Comparison of ENCODE assay signal across 8 mouse cellular contexts in genomic region chr2:151008939-151009509, GRCm38 (mm10). TPM values are rescaled to one million over a fixed set of nuclear protein-coding genes. Genes with fewer than 3 reads are reported as not detected.
A peak's percentile ranks its signal among the peaks of the same experiment; 100 is the strongest.
DNase-seq lines count a peak whose midpoint lies in the region; ATAC-seq and TF ChIP-seq lines count a peak whose summit lies in the region.

No protein-coding gene starts in this region.

- H3K9ac ChIP-seq in limb, embryonic 14.5 days (ENCODE audit: low read depth, low read length, severe bottlenecking), result peak overlapping the region; percentile 76
- peak overlapping the region; percentile 89 for H3K9ac ChIP-seq in midbrain, embryonic 15.5 days

- no peaks in the 10 kb centered on the region for H3K36me3 ChIP-seq in embryonic facial prominence, embryonic 10.5 days (replicated peaks)
- no peaks in the 10 kb centered on the region for H3K36me3 ChIP-seq in limb, embryonic 14.5 days (ENCODE audit: control insufficient read depth, insufficient read depth, low read length)
- H3K36me3 ChIP-seq in midbrain, embryonic 15.5 days (replicated peaks), result no peaks in the 10 kb centered on the region

- peak overlapping the region; percentile 95 for H3K27ac ChIP-seq in embryonic facial prominence, embryonic 10.5 days (replicated peaks)
- peak overlapping the region; percentile 38; the same call in 1 of the 2 replicates for H3K27ac ChIP-seq in limb, embryonic 14.5 days (replicated peaks; ENCODE audit: low read depth, low read length)
- peak overlapping the region; percentile 78 for H3K27ac ChIP-seq in midbrain, embryonic 15.5 days

- peak overlapping the region; percentile 95 for H3K4me2 ChIP-seq in limb, embryonic 14.5 days (replicated peaks; ENCODE audit: low read depth, low read length, severe bottlenecking)
- H3K4me2 ChIP-seq in midbrain, embryonic 15.5 days, result peak overlapping the region; percentile 97

- no peaks in the 10 kb centered on the region for H3K9me3 ChIP-seq in embryonic facial prominence, embryonic 10.5 days
- H3K9me3 ChIP-seq in limb, embryonic 14.5 days (ENCODE audit: control insufficient read depth, low read length), result no peaks in the 10 kb centered on the region
- H3K9me3 ChIP-seq in midbrain, embryonic 15.5 days, result no peaks in the 10 kb centered on the region

- H3K4me1 ChIP-seq in embryonic facial prominence, embryonic 10.5 days, result peaks cover 20% of the 10 kb centered on the region
- H3K4me1 ChIP-seq in limb, embryonic 14.5 days (ENCODE audit: control insufficient read depth, insufficient read depth, low read length), result 0 out of 2 replicates have a peak, but pooled peaks cover 5% of the 10 kb centered on the region
- H3K4me1 ChIP-seq in midbrain, embryonic 15.5 days, result peaks cover 16% of the 10 kb centered on the region

- DNase-seq in 3T3-L1 (ENCODE audit: low read depth, low spot score), result peak; percentile 78
- peak; percentile 86 for DNase-seq in adrenal gland, postnatal 25 days
- DNase-seq in embryonic facial prominence, embryonic 10.5 days (ENCODE audit: low spot score), result peak; percentile 93
- DNase-seq in heart, adult 8-10 months (ENCODE audit: low spot score), result peak; percentile 20
- peak; percentile 58 to 68 for DNase-seq in kidney, adult 8-10 months
- DNase-seq in limb, embryonic 14.5 days (ENCODE audit: low spot score), result peak; percentile 74
- DNase-seq in spleen, postnatal 4 days (ENCODE audit: low spot score in 2 of 2), result peak; percentile 85 to 92

- no peaks in the 10 kb centered on the region for H3K27me3 ChIP-seq in embryonic facial prominence, embryonic 10.5 days (replicated peaks; ENCODE audit: low read depth, poor library complexity, severe bottlenecking)
- no peaks in the 10 kb centered on the region for H3K27me3 ChIP-seq in limb, embryonic 14.5 days (ENCODE audit: control insufficient read depth, insufficient read depth, low read length)
- no peaks in the 10 kb centered on the region for H3K27me3 ChIP-seq in midbrain, embryonic 15.5 days (replicated peaks)

- peak; percentile 51; the same call in 1 of the 2 replicates for TF ChIP-seq POLR2A in limb, embryonic 14.5 days (IDR thresholded peaks at IDR 0.05; ENCODE audit: borderline replicate concordance, extremely low read depth, insufficient read depth, insufficient read length)

- peak overlapping the region; percentile 83 for H3K4me3 ChIP-seq in embryonic facial prominence, embryonic 10.5 days
- H3K4me3 ChIP-seq in limb, embryonic 14.5 days (replicated peaks; ENCODE audit: low read length), result peak overlapping the region; percentile 68
- peak overlapping the region; percentile 79 for H3K4me3 ChIP-seq in midbrain, embryonic 15.5 days

- under 1% methylated on average over 57 of the region's 57 CpGs for WGBS in embryonic facial prominence, embryonic 10.5 days
- WGBS in limb, embryonic 14.5 days, result under 1% methylated on average over 42 of the region's 57 CpGs
- WGBS in midbrain, embryonic 15.5 days, result under 1% methylated on average over 57 of the region's 57 CpGs

- peak; percentile 94 for ATAC-seq in limb, embryonic 14.5 days (ENCODE audit: low FRiP score, low read depth)
- ATAC-seq in midbrain, embryonic 15.5 days (replicated peaks), result peak; percentile 99

RNA-seq across cellular contexts. Expression of gene Ninl, which starts 30.2 kb away (rescaled TPM):
- 30.3 and 34.7 TPM in 2 replicates for total RNA-seq in adrenal gland, postnatal 25 days (2021)
- polyA plus RNA-seq in embryonic facial prominence, embryonic 10.5 days (2016; fragmentation: Nextera tagmentation; extraction: Ambion mirVana), result 18.5 and 20.7 TPM in 2 replicates
- 1 to 10 TPM in 3 of 4 experiments, under 1 TPM in 1; 0.82 to 2.2 (median 1.9) TPM for total RNA-seq in heart, adult 8-10 months (2022)
- polyA plus RNA-seq in limb, embryonic 14.5 days (2012; rRNA removed), result 9.6 and 10.0 TPM in 2 replicates
- 3.9 and 7.9 TPM in 2 replicates for polyA plus RNA-seq in limb, embryonic 14.5 days (2014; fragmentation: Nextera tagmentation; extraction: Ambion mirVana)
- 4.2 and 4.4 TPM in 2 replicates for polyA plus RNA-seq in midbrain, embryonic 15.5 days (2015; fragmentation: Nextera tagmentation; extraction: Ambion mirVana)

RNA-seq across cellular contexts. Expression of gene Nanp, which starts 30.2 kb away (rescaled TPM):
- 14.8 and 16.3 TPM in 2 replicates for total RNA-seq in adrenal gland, postnatal 25 days (2021)
- 49.1 and 49.5 TPM in 2 replicates for polyA plus RNA-seq in embryonic facial prominence, embryonic 10.5 days (2016; fragmentation: Nextera tagmentation; extraction: Ambion mirVana)
- total RNA-seq in heart, adult 8-10 months (2022), result 1 to 10 TPM in 3 of 4 experiments, under 1 TPM in 1; 0.95 to 2.2 (median 2.1) TPM
- polyA plus RNA-seq in limb, embryonic 14.5 days (2012; rRNA removed), result 13.2 and 16.4 TPM in 2 replicates
- 41.8 and 46.4 TPM in 2 replicates for polyA plus RNA-seq in limb, embryonic 14.5 days (2014; fragmentation: Nextera tagmentation; extraction: Ambion mirVana)
- 29.7 and 31.0 TPM in 2 replicates for polyA plus RNA-seq in midbrain, embryonic 15.5 days (2015; fragmentation: Nextera tagmentation; extraction: Ambion mirVana)

Comparison
In these comparisons a context has a peak if more than half of its experiments do, and no peak if none do; other contexts are left out.
1. Peak in every context shown above with its lines: DNase-seq, ATAC-seq, H3K4me3 ChIP-seq and H3K27ac ChIP-seq.
2. DNase-seq: peak in every context shown above with its lines; median percentile 93 in embryonic facial prominence, embryonic 10.5 days; 88 in spleen, postnatal 4 days; 86 in adrenal gland, postnatal 25 days; 78 in 3T3-L1; 74 in limb, embryonic 14.5 days; 63 in kidney, adult 8-10 months; 20 in heart, adult 8-10 months.
3. H3K27ac ChIP-seq: peak in every context shown above with its lines; median percentile 95 in embryonic facial prominence, embryonic 10.5 days; 78 in midbrain, embryonic 15.5 days; 38 in limb, embryonic 14.5 days.